9 mouse cellular contexts compared by ENCODE assay signal in genomic region chr2:120539333-120539732, GRCm38 (mm10). TPM values are rescaled to one million over a fixed set of nuclear protein-coding genes. Genes with fewer than 3 reads are reported as not detected.
DNase-seq lines count a peak whose midpoint lies in the region; ATAC-seq and TF ChIP-seq lines count a peak whose summit lies in the region.
"Had no signal": no experiment of that assay in that cellular context is flagged by ENCODE, and none has a peak within 500 bp of the region (broad histone marks: within the 10 kb centered on the region; RNA-seq: fewer than 3 reads in every experiment).

No protein-coding gene starts in this region.

- DNase-seq in kidney, adult 2 months: peak; percentile 17
- no peak for DNase-seq in kidney, postnatal 36 days
- peak; percentile 18 to 22 for DNase-seq in B cell, adult 2 months
- no peak for DNase-seq in yolk sac, embryonic 10.5 days (ENCODE audit: low spot score)
- no peak for DNase-seq in thymus, postnatal 14 days
- DNase-seq in thymus, postnatal 10 days (ENCODE audit: low spot score in 2 of 2): no peak

- no peaks in the 10 kb centered on the region for H3K27me3 ChIP-seq in kidney, adult 2 months (replicated peaks; ENCODE audit: control insufficient read depth, insufficient read depth, low read length)
- H3K27me3 ChIP-seq in hindbrain, embryonic 15.5 days: no peaks in the 10 kb centered on the region
- H3K27me3 ChIP-seq: Patski had no signal

- H3K9ac ChIP-seq in hindbrain, embryonic 15.5 days: no peak overlapping the region

- H3K36me3 ChIP-seq in kidney, adult 2 months (ENCODE audit: control insufficient read depth, insufficient read depth, low read length): peaks cover 2% of the 10 kb centered on the region; the same call in 1 of the 2 replicates
- H3K36me3 ChIP-seq in hindbrain, embryonic 15.5 days: peaks cover 18% of the 10 kb centered on the region

- WGBS in kidney, adult 2 months: 54% methylated on average over 3 of the region's 3 CpGs
- WGBS in hindbrain, embryonic 15.5 days: 29% methylated on average over 3 of the region's 3 CpGs

- H3K4me3 ChIP-seq in kidney, adult 2 months (ENCODE audit: insufficient read depth, low read depth, low read length): no peak overlapping the region
- H3K4me3 ChIP-seq in brown adipose tissue, adult 24 weeks (ENCODE audit: insufficient read depth, low read depth, low read length): no peak overlapping the region
- H3K4me3 ChIP-seq in hindbrain, embryonic 15.5 days: no peak overlapping the region

- no peaks in the 10 kb centered on the region for H3K9me3 ChIP-seq in hindbrain, embryonic 15.5 days

- peaks cover 11% of the 10 kb centered on the region for H3K4me1 ChIP-seq in kidney, adult 2 months (ENCODE audit: control insufficient read depth, insufficient read depth, low read length)
- no peaks in the 10 kb centered on the region; the same call in 1 of the 2 replicates for H3K4me1 ChIP-seq in brown adipose tissue, adult 24 weeks (ENCODE audit: control insufficient read depth, insufficient read depth, insufficient read length, low read length)
- H3K4me1 ChIP-seq in hindbrain, embryonic 15.5 days (replicated peaks): peaks cover 14% of the 10 kb centered on the region

- TF ChIP-seq CTCF in kidney, adult 2 months (conservative IDR thresholded peaks at IDR 0.05; ENCODE audit: insufficient read depth, insufficient read length, low read depth, low read length): no peak

- ATAC-seq in hindbrain, embryonic 15.5 days (ENCODE audit: low FRiP score, low read depth): no peak
- ATAC-seq: Patski had no signal

- H3K4me2 ChIP-seq in hindbrain, embryonic 15.5 days: 0 out of 2 replicates have a peak overlapping the region, but pooled peaks have one; percentile 7

- H3K27ac ChIP-seq in kidney, adult 2 months (ENCODE audit: insufficient read depth, low read depth, low read length): peak overlapping the region; percentile 78
- peak overlapping the region; percentile 44 for H3K27ac ChIP-seq in brown adipose tissue, adult 24 weeks (replicated peaks; ENCODE audit: low read depth, low read length)
- peak overlapping the region; percentile 69 for H3K27ac ChIP-seq in hindbrain, embryonic 15.5 days (replicated peaks)

- TF ChIP-seq POLR2A in kidney, adult 2 months (IDR thresholded peaks at IDR 0.05; ENCODE audit: low read depth, low read length): no peak

RNA-seq across cellular contexts. Expression of gene Zfp106, which starts 24.3 kb away (rescaled TPM):
- polyA plus RNA-seq in kidney, adult 2 months (2012; rRNA removed): 67.0 and 86.9 TPM in 2 replicates
- 53.3 and 93.2 TPM in 2 replicates for polyA plus RNA-seq in brown adipose tissue, adult 24 weeks (2012; ENCODE audit: insufficient read depth, insufficient read length, missing spikeins)
- polyA plus RNA-seq in hindbrain, embryonic 15.5 days (2015; fragmentation: Nextera tagmentation; extraction: Ambion mirVana): 39.3 and 43.1 TPM in 2 replicates

RNA-seq across cellular contexts. Expression of gene Snap23, which starts 28.1 kb away (rescaled TPM):
- 12.6 and 19.0 TPM in 2 replicates for polyA plus RNA-seq in kidney, adult 2 months (2012; rRNA removed)
- polyA plus RNA-seq in brown adipose tissue, adult 24 weeks (2012; ENCODE audit: insufficient read depth, insufficient read length, missing spikeins): 33.7 and 42.4 TPM in 2 replicates
- 17.7 TPM in 2 replicates for polyA plus RNA-seq in hindbrain, embryonic 15.5 days (2015; fragmentation: Nextera tagmentation; extraction: Ambion mirVana)

Comparison
In these comparisons a context has a peak if more than half of its experiments do, and no peak if none do; other contexts are left out.
1. DNase-seq: peak in kidney, adult 2 months (single experiment) and B cell, adult 2 months (2 of 2); none in kidney, postnatal 36 days (0 of 2), yolk sac, embryonic 10.5 days (single experiment), thymus, postnatal 14 days (single experiment) and thymus, postnatal 10 days (0 of 2).
2. Peak in every context shown above with its lines, with median percentiles within 50 percentile points of each other: H3K27ac ChIP-seq.